Mouse (Mus musculus): ENCODE results near the gene Spata20. TPM values are rescaled to one million over a fixed set of nuclear protein-coding genes. Genes with fewer than 3 reads are reported as not detected.

Gene Spata20
- total RNA-seq, 4 experiments from 2014 or later, result not detected

DNA sequence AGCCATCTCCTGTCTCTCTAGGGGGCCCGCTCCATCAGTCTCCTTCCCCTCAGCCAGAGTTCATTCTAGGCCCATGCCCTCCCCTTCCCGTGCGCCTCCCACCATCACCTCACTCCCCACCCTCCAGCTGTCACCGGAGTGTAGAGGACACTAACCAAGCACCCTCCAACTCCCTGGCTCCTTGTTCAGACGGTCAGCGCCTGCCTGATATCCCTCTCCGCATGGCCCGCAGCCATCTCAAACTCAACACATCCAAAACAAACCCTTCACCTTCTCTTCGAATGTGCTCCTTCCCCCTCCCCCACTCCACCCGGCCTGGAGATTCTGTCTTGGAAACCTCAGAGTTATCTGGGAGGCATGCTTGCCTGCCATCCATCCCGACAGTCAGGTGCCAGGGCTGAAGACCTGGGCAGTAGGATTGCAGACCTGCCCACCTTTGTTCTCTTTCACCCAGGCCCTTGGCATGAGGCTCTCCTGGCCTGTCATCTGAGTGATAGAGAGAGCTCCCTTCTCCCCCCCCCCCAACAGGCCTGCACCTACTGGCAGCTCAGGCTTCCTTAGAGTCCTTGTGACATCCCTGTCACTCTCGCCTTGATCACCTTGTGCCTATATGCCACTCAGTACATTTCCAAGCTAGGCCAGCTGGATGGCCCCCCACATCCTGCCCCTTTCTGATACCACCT lies 34.7 kb downstream of the Spata20 start:
- DNase-seq (ENCODE audit: low spot score in 2 of 2), result no peak

DNA sequence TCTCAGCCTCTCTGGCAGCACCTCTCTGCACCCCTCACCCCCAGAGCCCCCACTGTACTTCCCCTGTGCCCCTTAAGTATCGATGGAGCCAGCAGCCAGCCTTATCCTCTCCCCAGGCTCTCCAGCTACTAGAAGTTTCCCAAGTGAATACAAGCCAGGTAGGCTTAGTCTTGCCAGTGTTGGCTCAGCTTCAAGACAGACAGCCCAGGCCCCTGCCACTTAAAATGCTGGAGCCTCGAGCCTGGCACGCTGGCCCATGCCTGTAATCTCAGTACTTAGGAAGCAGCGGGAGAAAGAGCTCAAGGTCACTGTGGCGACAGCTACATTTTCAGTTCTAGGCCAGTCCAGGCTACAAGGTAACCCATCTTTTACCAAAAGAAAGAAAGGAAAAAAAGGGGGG lies 36.1 kb downstream of the Spata20 start:
- DNase-seq (ENCODE audit: low spot score in 2 of 2), result no peak

DNA sequence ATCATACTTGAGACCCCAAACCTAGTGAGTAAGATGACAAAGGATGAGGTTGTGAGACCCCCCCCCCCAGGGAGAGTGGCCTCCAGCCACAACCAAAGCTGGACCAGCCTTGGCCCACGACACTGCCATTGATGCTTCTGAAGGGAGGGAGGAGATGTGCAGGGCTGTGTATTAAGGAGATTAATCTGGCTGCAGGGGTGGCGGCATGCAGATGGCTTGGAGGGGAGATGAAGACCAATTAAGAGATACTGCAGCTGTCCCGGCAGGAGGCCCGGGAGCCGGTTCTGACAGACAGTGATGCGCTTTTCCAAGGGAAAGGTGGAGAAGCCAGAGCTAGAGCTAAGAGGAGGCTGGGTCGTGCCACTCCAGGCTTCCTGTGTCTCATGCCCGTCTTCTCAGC lies 36.7 kb downstream of the Spata20 start:
- DNase-seq (ENCODE audit: low spot score in 2 of 2), result no peak

DNA sequence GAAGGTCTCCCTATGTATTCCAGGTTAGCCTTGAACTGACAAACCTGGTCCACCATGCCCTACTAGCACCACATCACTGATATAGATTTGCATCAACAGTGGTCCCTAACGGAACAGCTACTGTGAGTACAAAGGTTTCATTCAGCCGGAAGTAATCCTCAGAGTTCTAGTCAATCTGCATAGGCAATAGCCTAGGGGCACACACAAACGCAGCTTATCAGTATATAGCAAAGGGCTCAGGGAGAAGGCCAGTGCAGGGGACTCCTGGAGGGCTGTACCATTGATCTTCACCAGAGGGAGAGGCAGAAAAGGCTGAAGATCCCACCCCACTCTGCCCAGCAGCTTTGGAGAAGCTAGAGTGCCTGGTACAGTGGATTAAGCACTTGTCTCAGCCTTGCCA lies 39.0 kb downstream of the Spata20 start:
- no peak for DNase-seq (ENCODE audit: low spot score in 2 of 2)

DNA sequence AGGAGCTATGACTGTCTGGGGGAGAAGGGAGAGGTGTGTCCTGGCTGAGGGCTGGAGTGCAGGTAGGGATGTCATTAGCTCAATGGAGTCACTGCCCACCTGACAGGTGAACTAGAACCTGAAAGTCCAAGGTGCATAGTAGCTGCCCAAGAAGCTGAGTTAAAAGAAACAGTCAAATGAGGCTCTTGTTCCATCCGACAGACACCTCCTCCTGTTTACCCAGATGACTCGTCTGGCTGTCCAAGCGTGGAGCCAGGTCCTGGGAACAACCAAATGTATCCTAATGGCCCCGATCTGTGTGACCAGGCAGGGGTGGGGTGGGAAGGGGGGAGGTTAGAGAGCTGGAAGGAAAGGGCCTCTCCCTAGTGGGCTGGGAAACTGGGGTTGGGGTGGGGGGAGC lies 40.7 kb downstream of the Spata20 start:
- DNase-seq (ENCODE audit: low spot score in 2 of 2), result no peak

DNA sequence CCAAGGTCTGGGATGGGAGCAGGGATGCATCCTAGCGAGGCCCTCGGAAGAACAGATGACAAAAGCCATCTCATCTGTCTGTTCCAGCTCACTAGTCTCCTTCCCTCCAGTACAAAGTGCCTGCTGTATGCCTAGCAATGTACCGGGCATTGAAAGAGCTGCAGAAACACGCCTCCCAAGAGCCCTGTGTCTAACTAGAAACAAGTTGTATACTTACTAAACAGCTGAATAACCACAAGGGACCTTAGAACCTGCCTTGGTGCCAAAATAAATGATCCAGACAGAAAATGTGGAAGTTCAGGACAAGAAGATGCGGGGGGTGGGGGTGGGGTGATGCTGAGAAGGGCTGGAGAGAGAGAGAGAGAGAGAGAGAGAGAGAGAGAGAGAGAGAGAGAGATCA lies 41.1 kb downstream of the Spata20 start:
- no peak for DNase-seq (ENCODE audit: low spot score in 2 of 2)

DNA sequence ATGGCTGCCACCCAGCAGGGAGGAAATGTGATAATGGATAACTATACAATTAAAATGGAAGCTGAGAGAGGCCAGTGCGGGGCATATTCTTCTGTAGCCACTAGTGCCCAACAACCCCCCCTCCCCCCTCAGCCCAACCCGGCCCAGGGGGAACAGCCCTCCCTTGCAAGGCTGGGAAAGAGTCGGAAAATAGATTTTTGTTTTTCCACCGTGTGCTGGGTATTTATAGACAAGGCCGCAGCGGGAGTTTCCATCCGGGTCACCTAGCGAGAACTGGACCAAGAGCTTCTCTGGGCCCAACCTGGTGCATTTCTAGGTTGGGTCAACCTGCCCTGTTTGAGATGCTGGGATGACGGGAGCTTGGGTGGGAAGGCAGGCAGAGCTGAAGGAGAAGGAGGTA lies 44.2 kb downstream of the Spata20 start:
- no peak for DNase-seq (ENCODE audit: low spot score in 2 of 2)

DNA sequence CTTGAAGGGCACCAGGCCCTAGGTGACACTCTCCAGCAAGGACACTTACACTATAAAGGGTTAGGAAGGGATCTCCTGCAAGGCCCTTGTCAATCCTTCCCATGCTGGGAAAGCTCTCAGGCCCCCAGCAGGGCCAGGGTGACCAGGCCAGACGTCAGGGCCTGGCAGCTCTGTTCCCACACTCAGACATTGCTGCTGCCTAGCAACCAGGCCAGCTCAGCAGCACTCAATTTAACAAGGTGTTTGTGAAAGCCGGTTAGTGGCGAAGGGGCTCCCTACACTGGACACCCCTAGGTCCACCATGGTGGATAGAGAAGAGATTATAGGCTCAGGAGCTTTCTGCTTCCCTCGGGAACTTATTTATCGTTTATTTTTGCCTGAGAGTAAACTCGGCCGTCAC lies 44.9 kb downstream of the Spata20 start:
- no peak for DNase-seq (ENCODE audit: low spot score in 2 of 2)

DNA sequence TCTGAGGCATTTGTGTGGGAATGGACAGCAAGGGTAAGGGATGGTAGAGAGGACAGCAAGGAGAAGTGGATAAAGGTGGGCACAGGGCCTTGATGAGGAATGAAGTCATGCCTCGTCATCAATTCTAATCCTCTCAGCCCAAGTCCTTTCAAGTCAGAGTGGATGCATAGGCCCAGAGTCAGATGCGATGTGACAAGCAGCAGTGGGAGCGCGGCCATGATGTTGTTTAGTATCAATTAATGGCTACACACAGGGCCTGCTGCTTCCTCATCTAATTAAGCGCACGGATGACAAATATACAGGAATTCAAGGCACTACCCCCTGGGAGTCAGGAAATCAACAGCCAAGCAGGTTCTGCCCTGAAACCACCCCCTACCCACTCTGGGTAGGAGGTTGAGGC lies 45.6 kb downstream of the Spata20 start:
- DNase-seq (ENCODE audit: low spot score in 2 of 2), result no peak

DNA sequence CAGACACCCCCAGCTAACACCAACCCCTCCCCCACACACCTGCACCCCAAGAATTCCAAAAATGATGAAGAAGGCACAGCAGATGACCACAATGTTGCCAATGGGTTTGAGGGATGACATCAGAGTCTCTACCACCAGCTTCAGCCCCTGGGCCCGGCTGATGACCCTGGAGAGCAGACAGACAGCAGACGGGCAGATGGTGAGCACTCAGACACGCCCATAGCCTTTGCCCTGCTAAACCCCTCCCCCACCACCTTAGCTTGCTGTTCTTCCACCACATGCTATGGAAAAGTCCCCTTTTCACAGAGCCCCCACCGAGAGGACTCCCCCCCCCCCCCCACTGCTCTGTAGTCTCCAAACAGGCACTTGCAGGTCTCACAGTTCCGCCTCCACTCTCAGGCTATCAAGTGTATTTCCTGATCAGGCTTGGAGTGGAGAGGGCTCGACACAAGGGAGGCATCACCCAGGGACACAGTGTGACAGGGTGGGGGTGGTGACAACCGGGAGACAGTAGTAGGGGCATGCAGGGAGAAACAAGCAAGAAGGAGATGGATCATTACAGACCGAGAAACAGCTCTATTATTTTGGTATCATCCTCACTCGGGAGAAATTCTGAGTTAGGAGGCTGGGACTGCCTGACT lies 56.8 kb downstream of the Spata20 start:
- DNase-seq (ENCODE audit: low spot score in 2 of 2), result no peak

Other genes starting within 250 kb of the Spata20 start
- 10 to 100 TPM; 12.1 to 16.7 (median 13.5) TPM for gene Wfikkn2, start 240.2 kb downstream of the Spata20 start, total RNA-seq (2022)
- not detected for gene Gm21885, start 204.3 kb downstream of the Spata20 start, total RNA-seq (2022)
- 10 to 100 TPM; 21.7 to 37.7 (median 28.2) TPM for gene Luc7l3, start 164.2 kb downstream of the Spata20 start, total RNA-seq (2022)
- gene Ankrd40, start 158.2 kb downstream of the Spata20 start, total RNA-seq (2022), result 100 to 1,000 TPM; 219 to 291 (median 246) TPM
- under 1 TPM; 0.17 to 0.65 (median 0.36) TPM for gene Abcc3, start 93.2 kb downstream of the Spata20 start, total RNA-seq (2022)
- 1 to 10 TPM in 2 of 4 experiments, under 1 TPM in 2; 0.63 to 1.3 (median 0.86) TPM for gene Cacna1g, start 12.0 kb downstream of the Spata20 start, total RNA-seq (2022)
- gene Epn3, start 13.8 kb upstream of the Spata20 start, total RNA-seq (2022), result under 1 TPM in 1 of 4 experiments, not detected in 3; 0.11 TPM
- not detected for gene Mycbpap, start 35.6 kb upstream of the Spata20 start, total RNA-seq (2022)
- gene Rsad1, start 63.1 kb upstream of the Spata20 start, total RNA-seq (2022), result 1 to 10 TPM; 4.0 to 5.1 (median 4.4) TPM
- 10 to 100 TPM in 2 of 4 experiments, 1 to 10 TPM in 2; 3.0 to 32.8 (median 13.1) TPM for gene Chad, start 78.9 kb upstream of the Spata20 start, total RNA-seq (2022)
- gene Acsf2, start 115.7 kb upstream of the Spata20 start, total RNA-seq (2022), result 1 to 10 TPM; 1.2 to 2.6 (median 1.9) TPM
- gene Lrrc59, start 143.6 kb upstream of the Spata20 start, total RNA-seq (2022), result 10 to 100 TPM; 35.1 to 44.4 (median 36.4) TPM
- 10 to 100 TPM; 43.5 to 48.0 (median 45.8) TPM for gene Mrpl27, start 167.6 kb upstream of the Spata20 start, total RNA-seq (2022)
- gene Eme1, start 167.8 kb upstream of the Spata20 start, total RNA-seq (2022), result not detected
- 1 to 10 TPM; 2.3 to 4.3 (median 3.7) TPM for gene Xylt2, start 191.3 kb upstream of the Spata20 start, total RNA-seq (2022)
- gene Gm11541, start 218.3 kb upstream of the Spata20 start, total RNA-seq (2022), result not detected

All from gastrocnemius, adult 8-10 months (tissue).